Mouse (Mus musculus): ENCODE data around the gene Neurl1b.

GRCm38 (mm10) chr17:26442197-26442596 is 27.6 kb downstream of the Neurl1b start:
- no peak for TF ChIP-seq CTCF (IDR thresholded peaks at IDR 0.05; ENCODE audit: low read depth, low read length)
- TF ChIP-seq POLR2A (IDR thresholded peaks at IDR 0.05; ENCODE audit: borderline replicate concordance, low read depth, low read length), result no peak

All from bone marrow macrophage, adult 2 months (primary cell).